Mouse (Mus musculus) forebrain, embryonic 15.5 days (tissue): ENCODE results near the gene 1700029P11Rik. TPM values are rescaled to one million over a fixed set of nuclear protein-coding genes. Genes with fewer than 3 reads are reported as not detected.

ENCODE experiments used
- ATAC-seq: fragments of 200-750 bp; cut with Nextera tagmentation; replicated peaks from 2 replicates; pipeline ENCODE4 v1.8.0; 2017; ENCODE audit warnings: mild to moderate bottlenecking, moderate TSS enrichment, moderate library complexity
- H3K27ac ChIP-seq: fragments of 300-500 bp; sonication (generic); replicated peaks from 2 replicates; pipeline ENCODE4 v1.5.1; 2015; ENCODE audit warnings: mild to moderate bottlenecking, inconsistent platforms
- H3K27me3 ChIP-seq: fragments of 300-500 bp; sonication (generic); 2 replicates; pipeline ENCODE4 v1.6.1; 2015; ENCODE audit warnings: inconsistent platforms
- H3K36me3 ChIP-seq: fragments of 300-500 bp; sonication (generic); 2 replicates; pipeline ENCODE4 v1.6.1; 2015; ENCODE audit warnings: mild to moderate bottlenecking, inconsistent platforms
- H3K4me1 ChIP-seq: fragments of 300-500 bp; sonication (generic); 2 replicates; pipeline ENCODE4 v1.6.1; 2015; ENCODE audit warnings: inconsistent platforms
- H3K4me2 ChIP-seq: fragments of 300-500 bp; sonication (generic); replicated peaks from 2 replicates; pipeline ENCODE4 v1.6.1; 2015; ENCODE audit warnings: mild to moderate bottlenecking, inconsistent platforms
- H3K4me3 ChIP-seq: fragments of 300-500 bp; sonication (generic); 2 replicates; pipeline ENCODE4 v1.5.1; 2015; ENCODE audit warnings: mild to moderate bottlenecking, inconsistent platforms
- H3K9ac ChIP-seq: fragments of 300-500 bp; sonication (generic); replicated peaks from 2 replicates; pipeline ENCODE4 v1.6.1; 2015; ENCODE audit warnings: mild to moderate bottlenecking, inconsistent platforms
- H3K9me3 ChIP-seq: fragments of 300-500 bp; sonication (generic); 2 replicates; pipeline ENCODE4 v1.6.1; 2016; ENCODE audit warnings: inconsistent platforms
- WGBS: fragments of 180-500 bp; shearing (Covaris S2); methylation state at CpG from one replicate; pipeline ENCODE4 v1.1.7; 2015; ENCODE audit warnings: mixed read lengths; 5-methylcytosine and 5-hydroxymethylcytosine counted together
- polyA plus RNA-seq: library from polyadenylated mRNA; unstranded; fragments of >200 nt; fragmentation: Nextera tagmentation; extraction: Ambion mirVana; gene quantifications from 2 replicates; pipeline ENCODE4 v1.2.1, GENCODE M21; 2015

Gene 1700029P11Rik
- polyA plus RNA-seq, 1 experiment from 2014 or later, result not detected

DNA sequence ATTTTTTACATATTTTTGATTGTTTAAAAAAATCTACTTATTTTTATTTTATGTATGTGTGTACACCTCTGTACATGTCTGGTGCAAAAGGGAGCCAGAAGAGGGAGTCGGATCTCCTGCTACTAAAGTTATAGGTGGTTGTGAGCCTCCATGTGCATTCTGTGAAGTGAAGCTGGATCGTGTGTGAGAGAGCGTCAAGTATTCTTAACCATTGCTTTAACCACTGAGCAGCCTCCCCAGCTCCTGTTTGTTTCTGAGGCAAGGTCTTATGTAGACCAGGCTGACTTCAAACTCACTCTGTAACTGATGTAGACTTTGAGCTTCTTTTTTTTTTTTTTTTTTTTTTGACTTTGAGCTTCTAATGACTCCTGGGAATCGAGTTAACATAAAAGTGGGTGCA is 37.1 kb downstream of the 1700029P11Rik start:
- H3K9ac ChIP-seq, result no peak overlapping the region
- H3K4me1 ChIP-seq, result peaks cover 32% of the 10 kb centered on the region
- H3K9me3 ChIP-seq, result no peaks in the 10 kb centered on the region
- no peaks in the 10 kb centered on the region for H3K27me3 ChIP-seq
- H3K4me3 ChIP-seq, result no peak overlapping the region
- 66% methylated on average over 4 of the region's 4 CpGs for WGBS
- peaks cover 16% of the 10 kb centered on the region for H3K36me3 ChIP-seq
- no peak overlapping the region for H3K27ac ChIP-seq
- ATAC-seq, result no peak
- no peak overlapping the region for H3K4me2 ChIP-seq

DNA sequence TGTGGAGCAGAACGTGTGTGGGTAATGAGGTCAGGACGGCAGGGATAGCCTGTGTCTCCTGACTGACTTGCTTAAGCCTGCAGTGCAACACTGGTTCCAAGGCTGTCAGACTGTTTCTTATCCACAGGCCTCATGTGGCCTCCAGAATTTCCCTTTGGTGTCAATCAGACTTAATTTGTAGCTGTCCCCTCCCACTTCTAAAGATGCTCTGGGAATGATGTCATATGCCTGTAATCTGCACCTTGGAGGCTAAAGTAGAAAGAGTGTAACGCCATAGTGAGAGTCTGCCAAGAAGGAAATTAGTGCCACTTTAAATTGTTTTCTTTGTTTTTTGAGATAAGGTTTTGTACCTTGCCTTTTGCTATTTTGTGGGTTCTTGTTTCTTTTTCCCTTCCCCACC is 38.9 kb downstream of the 1700029P11Rik start:
- no peak overlapping the region for H3K4me3 ChIP-seq
- no peak overlapping the region for H3K4me2 ChIP-seq
- H3K27me3 ChIP-seq, result no peaks in the 10 kb centered on the region
- H3K9me3 ChIP-seq, result no peaks in the 10 kb centered on the region
- ATAC-seq, result no peak
- H3K4me1 ChIP-seq, result peaks cover 27% of the 10 kb centered on the region
- H3K36me3 ChIP-seq, result peaks cover 34% of the 10 kb centered on the region
- H3K9ac ChIP-seq, result no peak overlapping the region
- no peak overlapping the region for H3K27ac ChIP-seq
- 79% methylated on average over 3 of the region's 3 CpGs for WGBS

GRCm38 (mm10) chr15:82022535-82023088 is 42.3 kb downstream of the 1700029P11Rik start:
- H3K9ac ChIP-seq, result no peak overlapping the region

DNA sequence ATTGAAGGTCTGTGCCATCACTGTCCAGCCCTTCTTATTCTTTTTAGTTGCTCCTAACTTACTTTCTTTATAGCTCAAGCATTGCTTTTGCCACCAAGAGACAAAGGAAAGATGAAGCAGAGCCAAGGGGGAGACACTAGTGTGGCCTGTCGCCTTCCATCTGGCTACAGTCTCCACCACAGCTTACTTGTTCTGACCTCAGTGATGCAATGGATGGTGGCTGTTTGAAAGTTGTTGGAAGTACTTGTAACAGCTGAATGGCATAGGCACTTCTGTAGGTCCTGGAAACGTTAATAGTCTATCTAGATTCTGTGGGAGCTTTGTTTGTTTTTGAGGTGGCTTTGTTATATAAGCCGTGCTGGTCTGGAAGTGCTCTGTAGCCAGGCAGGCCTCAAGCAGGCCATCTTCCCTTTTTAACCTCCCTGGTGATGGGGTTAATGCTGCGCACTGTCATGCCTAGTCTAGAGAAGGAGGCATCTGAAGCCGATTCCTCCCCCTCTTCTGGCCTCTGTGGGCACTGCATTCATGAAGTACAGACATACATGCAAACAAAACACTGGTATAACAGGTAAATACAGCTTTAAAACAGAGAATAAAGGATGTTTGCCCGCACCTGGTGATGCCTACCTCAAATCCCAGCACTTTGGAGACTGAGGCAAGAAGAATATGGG is 43.8 kb downstream of the 1700029P11Rik start:
- H3K4me2 ChIP-seq, result no peak overlapping the region
- ATAC-seq, result no peak
- peaks cover 78% of the 10 kb centered on the region for H3K36me3 ChIP-seq
- no peak overlapping the region for H3K4me3 ChIP-seq
- H3K27ac ChIP-seq, result no peak overlapping the region
- H3K9ac ChIP-seq, result no peak overlapping the region
- no peaks in the 10 kb centered on the region for H3K27me3 ChIP-seq
- WGBS, result 91% methylated on average over 6 of the region's 6 CpGs
- no peaks in the 10 kb centered on the region for H3K9me3 ChIP-seq
- H3K4me1 ChIP-seq, result 0 out of 2 replicates have a peak, but pooled peaks cover 2% of the 10 kb centered on the region

More at GRCm38 (mm10) chr15:82022535-82023088, 42.3 kb downstream of the 1700029P11Rik start:
- no peak overlapping the region for H3K27ac ChIP-seq
- H3K4me1 ChIP-seq, result peaks cover 6% of the 10 kb centered on the region; the same call in 1 of the 2 replicates
- no peaks in the 10 kb centered on the region for H3K27me3 ChIP-seq
- no peak overlapping the region for H3K4me2 ChIP-seq
- no peaks in the 10 kb centered on the region for H3K9me3 ChIP-seq
- ATAC-seq, result no peak
- peaks cover 66% of the 10 kb centered on the region for H3K36me3 ChIP-seq
- 91% methylated on average over 13 of the region's 13 CpGs for WGBS
- no peak overlapping the region for H3K4me3 ChIP-seq

- H3K4me3 ChIP-seq, result no peak overlapping the region
- WGBS, result 95% methylated on average over 7 of the region's 7 CpGs
- ATAC-seq, result no peak
- H3K9me3 ChIP-seq, result no peaks in the 10 kb centered on the region
- no peak overlapping the region for H3K4me2 ChIP-seq
- no peak overlapping the region for H3K27ac ChIP-seq
- H3K4me1 ChIP-seq, result no peaks in the 10 kb centered on the region
- H3K27me3 ChIP-seq, result no peaks in the 10 kb centered on the region
- peaks cover 93% of the 10 kb centered on the region for H3K36me3 ChIP-seq
- no peak overlapping the region for H3K9ac ChIP-seq
Measured at GRCm38 (mm10) chr15:82027276-82027675, 46.9 kb downstream of the 1700029P11Rik start.

GRCm38 (mm10) chr15:82027726-82028125 is 47.4 kb downstream of the 1700029P11Rik start:
- no peak for ATAC-seq
- no peaks in the 10 kb centered on the region for H3K9me3 ChIP-seq
- H3K4me2 ChIP-seq, result no peak overlapping the region
- H3K4me1 ChIP-seq, result no peaks in the 10 kb centered on the region
- 93% methylated on average over 7 of the region's 7 CpGs for WGBS
- peaks cover 91% of the 10 kb centered on the region for H3K36me3 ChIP-seq
- H3K27ac ChIP-seq, result no peak overlapping the region
- H3K4me3 ChIP-seq, result no peak overlapping the region
- no peaks in the 10 kb centered on the region for H3K27me3 ChIP-seq
- H3K9ac ChIP-seq, result no peak overlapping the region

Other genes starting within 250 kb of the 1700029P11Rik start
- gene Zc3h7b, start 235.5 kb upstream of the 1700029P11Rik start, polyA plus RNA-seq, result 50.2 and 50.7 TPM in 2 replicates
- gene Rangap1, start 235.0 kb upstream of the 1700029P11Rik start, polyA plus RNA-seq, result 130 and 131 TPM in 2 replicates
- gene Tef, start 178.1 kb upstream of the 1700029P11Rik start, polyA plus RNA-seq, result 31.9 and 32.6 TPM in 2 replicates
- gene Tob2, start 121.7 kb upstream of the 1700029P11Rik start, polyA plus RNA-seq, result 20.2 and 21.1 TPM in 2 replicates
- gene Phf5a, start 108.6 kb upstream of the 1700029P11Rik start, polyA plus RNA-seq, result 124 and 128 TPM in 2 replicates
- 243 and 244 TPM in 2 replicates for gene Aco2, start 108.2 kb upstream of the 1700029P11Rik start, polyA plus RNA-seq
- 89.8 and 91.2 TPM in 2 replicates for gene Polr3h, start 54.3 kb upstream of the 1700029P11Rik start, polyA plus RNA-seq
- 130 and 133 TPM in 2 replicates for gene Csdc2, start 43.8 kb upstream of the 1700029P11Rik start, polyA plus RNA-seq
- gene Pmm1, start 19.6 kb upstream of the 1700029P11Rik start, polyA plus RNA-seq, result 82.5 and 84.5 TPM in 2 replicates
- 58.9 and 59.5 TPM in 2 replicates for gene Xrcc6, start 7.3 kb downstream of the 1700029P11Rik start, polyA plus RNA-seq
- gene Desi1, start 53.3 kb downstream of the 1700029P11Rik start, polyA plus RNA-seq, result 42.3 and 44.7 TPM in 2 replicates
- 258 and 264 TPM in 2 replicates for gene Snu13, start 67.1 kb downstream of the 1700029P11Rik start, polyA plus RNA-seq
- gene 4930407I10Rik, start 78.6 kb downstream of the 1700029P11Rik start, polyA plus RNA-seq, result not detected in 2 replicates
- not detected in 2 replicates for gene Mei1, start 89.5 kb downstream of the 1700029P11Rik start, polyA plus RNA-seq
- 17.7 and 18.4 TPM in 2 replicates for gene Ccdc134, start 147.4 kb downstream of the 1700029P11Rik start, polyA plus RNA-seq
- 223 and 225 TPM in 2 replicates for gene Srebf2, start 166.6 kb downstream of the 1700029P11Rik start, polyA plus RNA-seq
- gene Shisa8, start 232.3 kb downstream of the 1700029P11Rik start, polyA plus RNA-seq, result 0.27 and 0.69 TPM in 2 replicates
- gene Tnfrsf13c, start 243.8 kb downstream of the 1700029P11Rik start, polyA plus RNA-seq, result 0.11 and 0.37 TPM in 2 replicates